Mouse (Mus musculus) lung, postnatal 25 days (tissue): Measurements from ENCODE around the gene Nkx6-2.

Experiments used
- DNase-seq: peaks from one replicate; pipeline ENCODE4 v3.0.0; 2022; ENCODE audit warnings: low spot score

Nkx6-2 gene

GRCm38 (mm10) chr7:139566533-139566932 is 16.1 kb downstream of the Nkx6-2 start:
- no peak for DNase-seq

GRCm38 (mm10) chr7:139565998-139566397 is 16.6 kb downstream of the Nkx6-2 start:
- DNase-seq: no peak

GRCm38 (mm10) chr7:139564161-139564560 is 18.4 kb downstream of the Nkx6-2 start:
- DNase-seq: no peak

- no peak for DNase-seq
These were observed 19.2 kb downstream of the Nkx6-2 start for GRCm38 (mm10) chr7:139563425-139563824.

GRCm38 (mm10) chr7:139559659-139560058 is 22.9 kb downstream of the Nkx6-2 start:
- DNase-seq: no peak

GRCm38 (mm10) chr7:139556746-139557526 is 25.7 kb downstream of the Nkx6-2 start:
- no peak for DNase-seq

GRCm38 (mm10) chr7:139556331-139556730 is 26.3 kb downstream of the Nkx6-2 start:
- DNase-seq: no peak

- DNase-seq: no peak
These were observed 31.1 kb downstream of the Nkx6-2 start for GRCm38 (mm10) chr7:139551519-139551918.

- DNase-seq: no peak
These were observed 32.4 kb downstream of the Nkx6-2 start for GRCm38 (mm10) chr7:139550086-139550783.

GRCm38 (mm10) chr7:139547325-139547724 is 35.3 kb downstream of the Nkx6-2 start:
- DNase-seq: no peak

GRCm38 (mm10) chr7:139544706-139545625 is 37.6 kb downstream of the Nkx6-2 start:
- DNase-seq: no peak

- DNase-seq: no peak
These were observed 41.2 kb downstream of the Nkx6-2 start for GRCm38 (mm10) chr7:139541422-139541821.

- DNase-seq: no peak
These were observed 42.0 kb downstream of the Nkx6-2 start for GRCm38 (mm10) chr7:139540601-139541000.

GRCm38 (mm10) chr7:139538541-139538940 is 44.1 kb downstream of the Nkx6-2 start:
- peak; percentile 10 for DNase-seq

- no peak for DNase-seq
These were observed 44.8 kb downstream of the Nkx6-2 start for GRCm38 (mm10) chr7:139537831-139538230.

GRCm38 (mm10) chr7:139536831-139537230 is 45.8 kb downstream of the Nkx6-2 start:
- DNase-seq: no peak

GRCm38 (mm10) chr7:139536331-139536730 is 46.3 kb downstream of the Nkx6-2 start:
- no peak for DNase-seq

- DNase-seq: no peak
These were observed 51.2 kb downstream of the Nkx6-2 start for GRCm38 (mm10) chr7:139531428-139531801.

GRCm38 (mm10) chr7:139530591-139531427 is 51.8 kb downstream of the Nkx6-2 start:
- no peak for DNase-seq
